Mouse (Mus musculus): ENCODE measurements around the gene Olfr1428. TPM values are rescaled to one million over a fixed set of nuclear protein-coding genes. Genes with fewer than 3 reads are reported as not detected.
"Not testable (repeated sequence)": the region's sequence is repeated elsewhere in the genome, so short reads cannot be mapped to it uniquely, and the experiment has no call there.

Gene Olfr1428
- total RNA-seq (2018; cell fraction: chromatin; rRNA removed), result not detected
- not detected for total RNA-seq (2018; cell fraction: cytosol; rRNA removed)
- not detected for total RNA-seq (2018; cell fraction: nucleus; rRNA removed)
- not detected in 3 replicates for polyA plus RNA-seq (2018)

- 100% methylated on average over 1 of the region's 1 CpGs for WGBS (ENCODE audit: missing documents)
- H3K4me3 ChIP-seq (ENCODE audit: inconsistent target), result no peak within 1 kb of the TSS
- H3K27ac ChIP-seq, result no peak within 1 kb of the TSS
- H3K79me2 ChIP-seq (ENCODE audit: inconsistent target), result no peaks in the 10 kb centered on the region
- no peaks in the 10 kb centered on the region for H3K36me3 ChIP-seq (ENCODE audit: inconsistent target)
Observed at GRCm38 (mm10) chr19:12115797-12116196, at the start of gene Olfr1428. Olfr1428 (minus strand) TSS chr19:12115897.

DNA sequence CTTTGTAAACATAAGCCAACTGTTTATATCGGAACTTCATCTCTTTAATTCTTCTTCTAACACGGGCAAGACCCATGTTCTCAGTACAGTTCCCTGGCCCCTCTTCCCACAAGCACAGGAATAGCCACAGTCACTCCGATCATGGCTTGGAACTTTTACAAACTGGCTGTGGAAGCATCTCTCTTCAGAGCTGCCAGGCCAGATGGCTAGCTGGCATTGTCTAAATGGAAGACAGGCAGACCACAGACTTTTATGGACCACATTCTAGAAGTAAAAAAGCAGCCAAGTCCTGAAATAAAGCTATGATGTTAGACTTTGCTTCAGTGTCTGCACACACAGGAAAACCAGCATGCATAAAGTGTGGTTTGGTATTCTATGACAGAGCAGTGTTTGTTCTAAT is 29.8 kb upstream of the Olfr1428 start:
- Histone ChIP-seq H3K27ac (no peak overlapping the region), H3K4me3 (ENCODE audit: inconsistent target) (no peak overlapping the region), H3K79me2 (ENCODE audit: inconsistent target) (no peaks in the 10 kb centered on the region), H3K36me3 (ENCODE audit: inconsistent target) (no peaks in the 10 kb centered on the region)
- WGBS (ENCODE audit: missing documents), result 95% methylated on average over 3 of the region's 3 CpGs

DNA sequence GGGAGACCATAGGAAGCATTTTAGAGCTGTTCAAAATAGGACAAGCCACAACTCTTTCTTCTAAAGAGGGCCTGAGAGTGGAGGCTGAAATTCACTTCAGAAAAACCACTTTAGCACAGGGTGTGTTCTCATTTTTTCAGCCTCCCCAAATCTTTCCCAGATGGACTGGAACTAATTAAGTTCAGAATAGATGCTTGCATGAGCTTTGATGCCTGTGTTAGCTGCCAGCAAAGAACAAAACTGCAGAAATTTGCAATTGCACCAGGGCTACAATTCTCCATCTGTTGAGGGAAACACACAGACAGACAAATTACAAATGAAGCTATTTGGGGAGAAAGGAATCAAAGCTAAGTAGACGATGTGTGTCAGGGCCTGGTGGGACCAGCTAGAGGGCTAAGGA is 27.7 kb upstream of the Olfr1428 start:
- no peaks in the 10 kb centered on the region for H3K79me2 ChIP-seq (ENCODE audit: inconsistent target)
- no peak overlapping the region for H3K27ac ChIP-seq
- no peaks in the 10 kb centered on the region for H3K36me3 ChIP-seq (ENCODE audit: inconsistent target)
- H3K4me3 ChIP-seq (ENCODE audit: inconsistent target), result no peak overlapping the region
- 92% methylated on average over 1 of the region's 1 CpGs for WGBS (ENCODE audit: missing documents)

- Histone ChIP-seq H3K4me3 (ENCODE audit: inconsistent target) (no peak overlapping the region), H3K79me2 (ENCODE audit: inconsistent target) (no peaks in the 10 kb centered on the region), H3K36me3 (ENCODE audit: inconsistent target) (no peaks in the 10 kb centered on the region), H3K27ac (no peak overlapping the region)
- WGBS (ENCODE audit: missing documents), result 37% methylated on average over 2 of the region's 2 CpGs
Observed at GRCm38 (mm10) chr19:12134289-12134688, 18.6 kb upstream of the Olfr1428 start.

DNA sequence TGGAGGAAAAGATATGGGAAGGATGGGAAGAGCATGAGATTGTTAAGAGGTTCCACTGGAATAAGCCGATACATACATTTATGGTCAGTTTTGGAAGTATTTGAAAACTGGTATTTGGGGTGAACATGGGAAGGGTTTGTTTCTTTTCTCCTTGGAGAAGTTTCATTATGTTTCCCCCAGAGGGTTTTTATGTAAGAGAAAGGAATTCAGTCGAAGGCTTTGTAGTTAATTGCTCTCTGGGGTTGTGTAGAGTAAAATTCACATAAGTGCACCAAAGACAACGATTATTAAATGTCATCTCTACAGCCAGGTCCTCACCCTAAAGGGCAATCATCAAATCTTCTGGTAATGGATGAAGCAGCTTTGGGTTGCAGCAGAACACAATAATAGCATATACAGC is 7.4 kb upstream of the Olfr1428 start, which contains the start of gene Olfr76:
Gene Olfr76 (minus strand): TSS at position 101 of the 400 bp plus-strand sequence.
- Histone ChIP-seq H3K4me3 (ENCODE audit: inconsistent target) (no peak within 1 kb of the TSS), H3K79me2 (ENCODE audit: inconsistent target) (no peaks in the 10 kb centered on the region), H3K27ac (no peak within 1 kb of the TSS), H3K36me3 (ENCODE audit: inconsistent target) (no peaks in the 10 kb centered on the region)
- WGBS (ENCODE audit: missing documents), result 84% methylated on average over 3 of the region's 3 CpGs

DNA sequence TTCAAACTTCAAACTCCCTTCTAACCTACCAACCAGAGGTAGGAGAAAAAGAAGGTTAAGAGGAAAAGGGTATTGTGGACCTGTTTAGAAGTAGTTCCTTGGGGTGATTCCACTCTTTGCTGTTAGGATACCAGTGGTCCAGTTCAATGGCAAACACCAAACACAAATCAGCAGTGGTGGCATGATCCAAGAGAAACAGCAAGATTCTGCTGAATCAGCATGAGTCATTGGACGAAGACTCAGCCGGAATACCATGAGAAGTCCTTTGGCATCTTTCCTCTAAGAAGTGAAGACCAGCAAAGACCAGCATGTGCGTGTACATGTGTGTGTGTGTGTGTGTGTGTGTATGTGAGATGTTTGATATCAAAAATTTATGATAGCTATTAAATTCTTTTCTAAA is 767 bp upstream of the Olfr1428 start:
- Histone ChIP-seq H3K36me3 (ENCODE audit: inconsistent target) (no peaks in the 10 kb centered on the region), H3K4me3 (ENCODE audit: inconsistent target) (no peak overlapping the region), H3K79me2 (ENCODE audit: inconsistent target) (no peaks in the 10 kb centered on the region), H3K27ac (no peak overlapping the region)
- WGBS (ENCODE audit: missing documents), result 88% methylated on average over 3 of the region's 3 CpGs

DNA sequence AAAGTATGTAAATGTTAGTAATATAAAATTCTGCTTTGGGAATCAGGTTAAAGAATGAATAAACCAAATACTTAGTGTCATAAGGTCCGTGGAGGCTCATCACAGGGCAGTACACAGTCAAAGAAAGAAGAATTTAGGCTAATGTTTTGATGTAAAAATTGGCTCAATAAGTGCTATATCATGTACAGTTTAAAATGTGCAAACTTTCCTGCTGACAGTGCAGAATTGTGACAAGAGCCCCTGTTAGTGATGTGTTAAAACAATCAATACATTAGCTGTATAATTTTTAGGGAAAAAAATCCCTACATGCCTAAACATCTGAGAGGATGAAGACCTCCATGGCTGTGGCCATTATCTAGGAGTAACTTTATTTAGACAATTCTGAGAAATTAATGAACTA is 1.9 kb downstream of the Olfr1428 start:
- WGBS (ENCODE audit: missing documents), result 69% methylated on average over 1 of the region's 1 CpGs
- H3K4me3 ChIP-seq (ENCODE audit: inconsistent target), result no peak overlapping the region
- no peaks in the 10 kb centered on the region for H3K79me2 ChIP-seq (ENCODE audit: inconsistent target)
- H3K27ac ChIP-seq, result no peak overlapping the region
- H3K36me3 ChIP-seq (ENCODE audit: inconsistent target), result no peaks in the 10 kb centered on the region

- H3K79me2 ChIP-seq (ENCODE audit: inconsistent target), result no peaks in the 10 kb centered on the region
- H3K36me3 ChIP-seq (ENCODE audit: inconsistent target), result no peaks in the 10 kb centered on the region
- H3K27ac ChIP-seq, result no peak overlapping the region
- H3K4me3 ChIP-seq (ENCODE audit: inconsistent target), result no peak overlapping the region
- WGBS (ENCODE audit: missing documents), result 75% methylated on average over 1 of the region's 1 CpGs
Observed at GRCm38 (mm10) chr19:12104541-12104940, 11.2 kb downstream of the Olfr1428 start.

GRCm38 (mm10) chr19:12103234-12103633 is 12.5 kb downstream of the Olfr1428 start, which contains the start of gene Olfr1427:
Olfr1427 (minus strand) TSS chr19:12103334.
- Histone ChIP-seq H3K4me3 (ENCODE audit: inconsistent target) (no peak within 1 kb of the TSS), H3K36me3 (ENCODE audit: inconsistent target) (no peaks in the 10 kb centered on the region), H3K27ac (no peak within 1 kb of the TSS), H3K79me2 (ENCODE audit: inconsistent target) (no peaks in the 10 kb centered on the region)
- WGBS (ENCODE audit: missing documents), result 100% methylated on average over 2 of the region's 2 CpGs

DNA sequence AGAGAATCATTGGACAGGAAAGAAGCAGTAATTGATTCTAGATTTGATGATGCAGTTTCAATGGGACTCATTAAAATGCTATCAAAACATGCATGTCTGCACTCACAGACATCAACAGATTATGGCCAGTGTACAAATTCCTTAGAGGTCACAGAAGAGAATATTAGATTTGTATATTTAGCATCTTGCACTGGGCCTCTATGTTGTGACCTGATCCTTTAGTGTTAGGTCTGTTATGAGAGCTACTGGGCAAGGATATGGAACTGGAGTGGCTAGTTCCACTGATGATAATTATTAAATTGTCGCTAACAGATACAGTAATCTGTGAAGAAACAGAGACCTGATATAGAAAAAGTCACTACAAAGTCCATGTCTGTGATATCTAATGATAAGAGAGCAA is 23.8 kb downstream of the Olfr1428 start, which contains the start of gene Olfr1426:
Gene Olfr1426 (minus strand): TSS at position 101 of the 400 bp plus-strand sequence.
- 91% methylated on average over 1 of the region's 1 CpGs for WGBS (ENCODE audit: missing documents)
- Histone ChIP-seq H3K79me2 (ENCODE audit: inconsistent target) (no peaks in the 10 kb centered on the region), H3K36me3 (ENCODE audit: inconsistent target) (no peaks in the 10 kb centered on the region), H3K27ac (no peak within 1 kb of the TSS), H3K4me3 (ENCODE audit: inconsistent target) (no peak within 1 kb of the TSS)

DNA sequence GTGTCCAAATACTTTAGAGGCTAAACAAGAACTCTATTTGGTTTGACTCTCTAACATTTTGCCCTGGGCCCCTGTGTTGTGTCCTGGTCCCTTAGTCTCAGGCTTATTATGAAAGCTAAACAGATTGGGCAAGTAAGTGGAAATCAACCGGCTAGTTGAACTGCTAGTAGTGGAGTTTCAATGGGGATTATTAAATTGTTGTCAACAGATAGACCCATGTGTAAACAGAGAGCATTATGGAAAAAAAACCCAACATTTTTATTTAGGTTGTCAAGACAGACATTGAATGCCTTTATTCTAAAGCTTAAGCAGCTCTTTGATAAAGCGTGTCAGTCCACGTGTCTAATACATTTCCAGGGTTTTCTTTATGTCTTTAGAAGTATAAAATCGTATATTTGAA is 38.1 kb downstream of the Olfr1428 start, which contains the start of gene Olfr1425:
Gene Olfr1425 (minus strand): TSS at position 101 of the 400 bp plus-strand sequence.
- H3K4me3 ChIP-seq (ENCODE audit: inconsistent target); H3K79me2 ChIP-seq (ENCODE audit: inconsistent target); H3K36me3 ChIP-seq (ENCODE audit: inconsistent target); H3K27ac ChIP-seq: not testable (repeated sequence)
- 91% methylated on average over 4 of the region's 4 CpGs for WGBS (ENCODE audit: missing documents)

DNA sequence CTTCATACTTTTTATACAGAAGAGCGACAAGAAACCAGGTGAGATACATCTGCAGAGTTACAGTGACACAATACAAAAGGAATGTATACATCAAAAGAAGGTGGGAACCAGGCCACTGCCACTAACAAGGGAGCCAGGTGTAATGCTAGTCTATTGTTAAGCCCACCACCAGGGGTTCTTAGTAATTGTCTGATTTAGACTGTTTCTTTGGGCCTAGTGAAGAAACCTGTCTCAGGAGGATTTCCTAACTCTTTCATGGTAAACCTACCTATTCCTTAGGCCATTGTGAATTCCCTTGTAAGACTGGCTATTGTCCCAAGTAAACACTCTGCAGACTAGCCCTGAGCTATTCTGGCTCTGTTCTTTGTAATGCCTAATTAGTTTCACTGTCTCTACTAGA is 46.2 kb downstream of the Olfr1428 start:
- H3K4me3 ChIP-seq (ENCODE audit: inconsistent target); H3K79me2 ChIP-seq (ENCODE audit: inconsistent target); H3K27ac ChIP-seq; H3K36me3 ChIP-seq (ENCODE audit: inconsistent target): not testable (repeated sequence)
- WGBS (ENCODE audit: missing documents), result 100% methylated on average over 1 of the region's 1 CpGs

DNA sequence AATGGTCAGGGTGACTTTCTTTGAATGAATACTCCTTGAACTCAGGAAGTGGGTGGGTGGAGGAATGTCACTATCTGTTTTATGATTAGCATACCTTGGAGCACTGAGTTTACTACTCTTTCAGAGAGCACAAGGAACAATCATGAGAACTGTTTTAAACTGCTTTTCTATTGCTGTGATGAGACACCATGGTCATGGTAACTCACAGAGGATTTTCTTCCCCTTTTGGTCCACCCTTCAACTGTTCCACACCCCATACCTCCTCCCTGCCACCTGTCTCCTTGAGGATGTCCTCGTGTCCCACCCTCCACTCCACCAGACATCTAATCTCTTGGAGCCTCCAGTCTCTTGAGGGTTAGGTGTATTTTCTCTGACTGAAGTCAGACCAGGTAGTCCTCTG is 47.9 kb downstream of the Olfr1428 start:
- H3K36me3 ChIP-seq (ENCODE audit: inconsistent target); H3K27ac ChIP-seq; H3K4me3 ChIP-seq (ENCODE audit: inconsistent target); H3K79me2 ChIP-seq (ENCODE audit: inconsistent target): not testable (repeated sequence)
- WGBS (ENCODE audit: missing documents), result 92% methylated on average over 1 of the region's 1 CpGs

DNA sequence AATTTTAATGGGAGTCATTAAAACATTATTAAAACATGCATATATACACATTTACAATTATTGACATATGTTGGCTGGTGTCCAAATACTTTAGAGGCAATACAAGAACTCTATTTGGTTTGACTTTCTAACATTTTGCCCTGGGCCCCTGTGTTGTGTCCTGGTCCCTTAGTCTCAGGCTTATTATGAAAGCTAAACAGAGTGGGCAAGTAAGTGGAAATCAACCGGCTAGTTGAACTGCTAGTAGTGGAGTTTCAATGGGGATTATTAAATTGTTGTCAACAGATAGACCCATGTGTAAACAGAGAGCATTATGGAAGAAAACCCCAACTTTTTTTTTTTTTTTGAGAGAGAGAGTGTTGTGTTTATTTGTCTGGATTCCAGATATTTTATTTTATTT is 53.1 kb downstream of the Olfr1428 start, which contains the start of gene Olfr1424:
Gene Olfr1424 (minus strand): TSS at position 101 of the 400 bp plus-strand sequence.
- not testable (repeated sequence) for H3K79me2 ChIP-seq (ENCODE audit: inconsistent target); H3K36me3 ChIP-seq (ENCODE audit: inconsistent target); H3K27ac ChIP-seq; H3K4me3 ChIP-seq (ENCODE audit: inconsistent target)
- WGBS (ENCODE audit: missing documents), result 100% methylated on average over 1 of the region's 1 CpGs
